Mouse (Mus musculus) kidney, embryonic 14.5 days (tissue): ENCODE results near the gene Usp9x. TPM values are rescaled to one million over a fixed set of nuclear protein-coding genes. Genes with fewer than 3 reads are reported as not detected.

Experiments
- ATAC-seq: fragments of 200-750 bp; cut with Nextera tagmentation; 2 replicates; pipeline ENCODE4 v1.8.0; 2017; ENCODE audit warnings: moderate number of reproducible peaks, mild to moderate bottlenecking, moderate TSS enrichment, moderate library complexity; ENCODE audit not compliant: low FRiP score, low TSS enrichment
- H3K27ac ChIP-seq: fragments of 300-500 bp; sonication (generic); 2 replicates; pipeline ENCODE4 v1.5.1; 2014; ENCODE audit warnings: low read depth, mild to moderate bottlenecking, low read length, moderate library complexity, mixed read lengths
- H3K27me3 ChIP-seq: fragments of 300-500 bp; sonication (generic); 2 replicates; pipeline ENCODE4 v1.6.1; 2014; ENCODE audit warnings: mild to moderate bottlenecking, low read length; ENCODE audit not compliant: control insufficient read depth, insufficient read depth
- H3K36me3 ChIP-seq: fragments of 300-500 bp; sonication (generic); 2 replicates; pipeline ENCODE4 v1.6.1; 2014; ENCODE audit warnings: low read length, mixed read lengths; ENCODE audit not compliant: control insufficient read depth, insufficient read depth
- H3K4me1 ChIP-seq: fragments of 300-500 bp; sonication (generic); 2 replicates; pipeline ENCODE4 v1.6.1; 2014; ENCODE audit warnings: low read length, mixed read lengths; ENCODE audit not compliant: control insufficient read depth, insufficient read depth
- H3K4me2 ChIP-seq: fragments of 300-500 bp; sonication (generic); replicated peaks from 2 replicates; pipeline ENCODE4 v1.6.1; 2014; ENCODE audit warnings: low read depth, mild to moderate bottlenecking, low read length
- H3K4me3 ChIP-seq: fragments of 300-500 bp; sonication (generic); 2 replicates; pipeline ENCODE4 v1.5.1; 2014; ENCODE audit warnings: mild to moderate bottlenecking, low read length
- H3K9ac ChIP-seq: fragments of 300-500 bp; sonication (generic); 2 replicates; pipeline ENCODE4 v1.6.1; 2014; ENCODE audit warnings: low read depth, mild to moderate bottlenecking, low read length, moderate library complexity
- H3K9me3 ChIP-seq: fragments of 300-500 bp; sonication (generic); 2 replicates; pipeline ENCODE4 v1.6.1; 2016; ENCODE audit warnings: low read length; ENCODE audit not compliant: control insufficient read depth
- WGBS: fragments of 180-500 bp; shearing (Covaris S2); extraction: QIAGEN DNeasy Blood & Tissue Kit; methylation state at CpG from one replicate; pipeline ENCODE4 v1.1.7; 2014; 5-methylcytosine and 5-hydroxymethylcytosine counted together
- polyA plus RNA-seq: library from polyadenylated mRNA; unstranded; fragments of >200 nt; fragmentation: Nextera tagmentation; extraction: Ambion mirVana; gene quantifications from 2 replicates; pipeline ENCODE4 v1.2.1, GENCODE M21; 2014

Gene Usp9x
- polyA plus RNA-seq, 1 experiment from 2014 or later = 68.9 TPM

DNA sequence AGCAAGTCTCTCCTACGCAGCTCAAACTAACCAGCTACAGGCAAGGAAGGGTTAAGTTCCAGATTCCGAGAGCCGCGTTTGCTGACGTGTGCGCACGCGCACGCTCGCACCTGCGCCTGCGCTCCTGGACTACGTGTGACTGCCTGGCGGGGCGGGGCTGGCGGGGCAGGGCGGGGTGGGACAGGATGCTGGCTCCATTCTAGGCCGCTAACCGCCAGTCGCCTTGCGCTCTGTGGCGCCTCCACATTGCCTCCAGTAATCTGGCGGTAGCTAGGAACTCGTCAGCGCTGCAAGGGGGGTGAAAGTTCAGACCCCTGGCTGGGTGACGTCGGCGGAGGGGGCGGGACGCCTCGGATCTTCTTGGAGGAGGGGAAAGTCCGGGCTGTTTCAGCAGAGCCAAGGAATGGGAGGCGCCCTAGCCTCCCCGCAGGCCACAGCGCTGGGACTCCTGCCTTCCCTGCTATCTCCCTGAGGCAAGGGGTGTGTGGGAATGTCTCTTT lies 29.6 kb upstream of the Usp9x start:
- Histone ChIP-seq H3K4me3 (peak overlapping the region; percentile 40), H3K36me3 (no peaks in the 10 kb centered on the region), H3K27me3 (peaks cover 3% of the 10 kb centered on the region; the same call in 1 of the 2 replicates), H3K27ac (peak overlapping the region; percentile 78), H3K9me3 (no peaks in the 10 kb centered on the region), H3K9ac (peak overlapping the region; percentile 53; the same call in 1 of the 2 replicates), H3K4me2 (peak overlapping the region; percentile 52), H3K4me1 (no peaks in the 10 kb centered on the region)
- peak; percentile 100 for ATAC-seq
- 21% methylated on average over 35 of the region's 35 CpGs for WGBS

GRCm38 (mm10) chrX:13043780-13044179 lies 27.5 kb upstream of the Usp9x start:
- H3K36me3 ChIP-seq = no peaks in the 10 kb centered on the region
- H3K4me1 ChIP-seq = 0 out of 2 replicates have a peak, but pooled peaks cover 5% of the 10 kb centered on the region
- H3K4me2 ChIP-seq = no peak overlapping the region
- H3K9me3 ChIP-seq = no peaks in the 10 kb centered on the region
- no peak overlapping the region for H3K4me3 ChIP-seq
- H3K9ac ChIP-seq = no peak overlapping the region
- WGBS = 92% methylated on average over 2 of the region's 2 CpGs
- H3K27ac ChIP-seq = no peak overlapping the region
- H3K27me3 ChIP-seq = peaks cover 3% of the 10 kb centered on the region; the same call in 1 of the 2 replicates
- ATAC-seq = no peak

GRCm38 (mm10) chrX:13044666-13045065 lies 26.6 kb upstream of the Usp9x start:
- ATAC-seq = no peak
- no peak overlapping the region for H3K4me3 ChIP-seq
- H3K27ac ChIP-seq = no peak overlapping the region
- 88% methylated on average over 5 of the region's 5 CpGs for WGBS
- peaks cover 3% of the 10 kb centered on the region; the same call in 1 of the 2 replicates for H3K27me3 ChIP-seq
- no peaks in the 10 kb centered on the region for H3K9me3 ChIP-seq
- 0 out of 2 replicates have a peak, but pooled peaks cover 5% of the 10 kb centered on the region for H3K4me1 ChIP-seq
- H3K9ac ChIP-seq = no peak overlapping the region
- no peak overlapping the region for H3K4me2 ChIP-seq
- H3K36me3 ChIP-seq = no peaks in the 10 kb centered on the region

- Histone ChIP-seq H3K4me1 (0 out of 2 replicates have a peak, but pooled peaks cover 5% of the 10 kb centered on the region), H3K9me3 (no peaks in the 10 kb centered on the region), H3K36me3 (no peaks in the 10 kb centered on the region), H3K4me2 (no peak overlapping the region), H3K9ac (no peak overlapping the region), H3K27ac (no peak overlapping the region), H3K4me3 (no peak overlapping the region), H3K27me3 (no peaks in the 10 kb centered on the region)
- no peak for ATAC-seq
- WGBS = 51% methylated on average over 6 of the region's 6 CpGs
Observed at GRCm38 (mm10) chrX:13046893-13047435, 24.3 kb upstream of the Usp9x start.

GRCm38 (mm10) chrX:13047631-13048345 lies 23.5 kb upstream of the Usp9x start:
- H3K27ac ChIP-seq = no peak overlapping the region
- whole genome bisulfite sequencing = 23% methylated on average over 14 of the region's 14 CpGs

DNA sequence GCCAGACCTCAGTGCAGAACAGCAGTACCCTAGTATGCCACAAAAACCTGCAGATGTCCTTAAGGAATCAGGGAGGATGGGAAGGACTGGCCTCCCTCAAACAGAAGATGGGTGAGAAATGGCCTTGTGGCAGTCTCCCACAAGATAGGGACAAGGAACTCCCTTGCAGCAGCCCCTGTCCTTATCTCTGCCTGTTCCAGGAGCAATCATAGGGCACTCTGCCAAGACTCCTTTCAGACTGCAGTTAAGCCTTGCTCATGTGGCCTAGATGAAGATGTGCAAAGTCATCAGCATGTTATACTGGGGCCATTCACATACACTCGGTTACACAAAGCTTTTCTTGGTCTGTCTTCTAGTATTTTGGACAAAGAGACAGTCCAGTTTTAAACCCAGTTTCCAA lies 16.7 kb upstream of the Usp9x start:
- ATAC-seq = no peak
- Histone ChIP-seq H3K4me3 (no peak overlapping the region), H3K4me2 (no peak overlapping the region), H3K27ac (no peak overlapping the region), H3K36me3 (no peaks in the 10 kb centered on the region), H3K9ac (no peak overlapping the region), H3K27me3 (no peaks in the 10 kb centered on the region), H3K9me3 (no peaks in the 10 kb centered on the region), H3K4me1 (no peaks in the 10 kb centered on the region)
- 83% methylated on average over 1 of the region's 1 CpGs for WGBS

More at GRCm38 (mm10) chrX:13047631-13048345, 23.5 kb upstream of the Usp9x start:
- 0 out of 2 replicates have a peak, but pooled peaks cover 5% of the 10 kb centered on the region for H3K4me1 ChIP-seq
- H3K4me3 ChIP-seq = no peak overlapping the region
- no peak overlapping the region for H3K9ac ChIP-seq
- no peaks in the 10 kb centered on the region for H3K36me3 ChIP-seq
- no peaks in the 10 kb centered on the region for H3K27me3 ChIP-seq
- no peak; the same call in 1 of the 2 replicates for ATAC-seq
- peak overlapping the region; percentile 32 for H3K4me2 ChIP-seq
- no peaks in the 10 kb centered on the region for H3K9me3 ChIP-seq

GRCm38 (mm10) chrX:13061961-13062360 lies 9.3 kb upstream of the Usp9x start:
- no peaks in the 10 kb centered on the region for H3K27me3 ChIP-seq
- no peaks in the 10 kb centered on the region for H3K9me3 ChIP-seq
- no peak overlapping the region for H3K27ac ChIP-seq
- H3K9ac ChIP-seq = no peak overlapping the region
- no peak for ATAC-seq
- no peaks in the 10 kb centered on the region for H3K4me1 ChIP-seq
- no peak overlapping the region for H3K4me3 ChIP-seq
- WGBS = 56% methylated on average over 3 of the region's 3 CpGs
- no peaks in the 10 kb centered on the region for H3K36me3 ChIP-seq
- H3K4me2 ChIP-seq = no peak overlapping the region

GRCm38 (mm10) chrX:13064273-13064925 lies 6.9 kb upstream of the Usp9x start:
- Histone ChIP-seq H3K4me1 (no peaks in the 10 kb centered on the region), H3K27ac (no peak overlapping the region), H3K36me3 (no peaks in the 10 kb centered on the region), H3K4me3 (no peak overlapping the region), H3K27me3 (no peaks in the 10 kb centered on the region), H3K4me2 (no peak overlapping the region), H3K9ac (no peak overlapping the region), H3K9me3 (no peaks in the 10 kb centered on the region)
- WGBS = 72% methylated on average over 7 of the region's 9 CpGs
- ATAC-seq = no peak
